13 mouse cellular contexts compared by ENCODE assay signal in the genomic region with DNA sequence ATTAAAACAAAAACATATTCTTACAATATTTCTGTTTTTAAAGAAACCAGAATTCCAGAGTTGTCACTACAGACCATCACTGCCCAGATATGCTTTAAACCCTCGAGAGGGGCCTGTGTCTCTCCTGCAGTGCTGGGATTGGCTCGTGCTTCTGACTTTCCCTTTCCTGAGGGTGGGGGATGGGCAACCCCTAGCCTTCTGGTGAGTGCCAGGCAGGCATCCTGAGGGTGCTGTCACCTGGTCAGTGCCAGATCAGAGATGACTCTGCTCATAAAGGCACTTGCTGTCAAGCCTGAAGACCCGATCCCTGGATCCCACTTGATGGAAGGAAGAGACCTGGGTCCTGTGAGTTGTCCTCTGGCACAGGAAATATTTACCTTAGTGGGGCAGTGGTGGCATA. TPM values are rescaled to one million over a fixed set of nuclear protein-coding genes. Genes with fewer than 3 reads are reported as not detected.
A peak's percentile ranks its signal among the peaks of the same experiment; 100 is the strongest.
DNase-seq lines count a peak whose midpoint lies in the region; ATAC-seq and TF ChIP-seq lines count a peak whose summit lies in the region.
"Had no signal": no experiment of that assay in that cellular context is flagged by ENCODE, and none has a peak within 500 bp of the region (broad histone marks: within the 10 kb centered on the region; RNA-seq: fewer than 3 reads in every experiment).

No protein-coding gene starts in this region.

- no peak for DNase-seq in heart, postnatal 14 days
- DNase-seq in left cerebral cortex, adult 2 months (ENCODE audit: extremely low spot score in 1 of 2, low spot score in 2 of 2) = no peak
- DNase-seq in left cerebral cortex, postnatal 36 days (ENCODE audit: low spot score in 2 of 2) = no peak
- DNase-seq in cerebellum, postnatal 14 days = peak; percentile 69 to 75
- no peak for DNase-seq in retina, postnatal 1 day
- no peak for DNase-seq in thymus, postnatal 0 days (ENCODE audit: low spot score)
- DNase-seq: liver; spleen, adult 18-20 months had no signal

- peaks cover 92% of the 10 kb centered on the region for H3K4me1 ChIP-seq in heart, embryonic 15.5 days (replicated peaks)
- H3K4me1 ChIP-seq in E14TG2a.4 (replicated peaks; ENCODE audit: low read depth, low read length) = peaks cover 98% of the 10 kb centered on the region

- H3K9ac ChIP-seq in heart, embryonic 15.5 days = no peak overlapping the region

- intact Hi-C loops in heart, postnatal 14 days (cut with DNase I) = no loop called here
- intact Hi-C loops in left cerebral cortex, adult 2 months (cut with DNase I) = no loop called here
- intact Hi-C loops in left cerebral cortex, postnatal 36 days (cut with DNase I) = no loop called here

- H3K4me2 ChIP-seq in heart, embryonic 15.5 days = no peak overlapping the region

- no peak for ATAC-seq in heart, embryonic 15.5 days (replicated peaks; ENCODE audit: insufficient number of reproducible peaks, insufficient read depth, low FRiP score, low read depth)
- ATAC-seq: CD4-positive, CD25-positive, alpha-beta regulatory T cell, adult 4 months; lung, postnatal 0 days had no signal

- H3K9me3 ChIP-seq in heart, embryonic 15.5 days (replicated peaks) = no peaks in the 10 kb centered on the region
- no peaks in the 10 kb centered on the region for H3K9me3 ChIP-seq in E14TG2a.4 (ENCODE audit: low read length)

- WGBS in heart, embryonic 15.5 days = 27% methylated on average over 3 of the region's 3 CpGs

- no peaks in the 10 kb centered on the region for H3K36me3 ChIP-seq in heart, embryonic 15.5 days
- peaks cover 37% of the 10 kb centered on the region for H3K36me3 ChIP-seq in E14TG2a.4 (ENCODE audit: insufficient read depth, low read length)

- H3K27ac ChIP-seq in heart, embryonic 15.5 days = peak overlapping the region; percentile 43; the same call in 1 of the 2 replicates
- peak overlapping the region; percentile 18; the same call in 1 of the 2 replicates for H3K27ac ChIP-seq in left cerebral cortex, adult 2 months
- H3K27ac ChIP-seq: stomach, postnatal 0 days had no signal

- H3K4me3 ChIP-seq in heart, embryonic 15.5 days = no peak overlapping the region
- H3K4me3 ChIP-seq in left cerebral cortex, adult 2 months = no peak overlapping the region
- H3K4me3 ChIP-seq in E14TG2a.4 (replicated peaks; ENCODE audit: low read length) = peak overlapping the region; percentile 72

- TF ChIP-seq CTCF in left cerebral cortex, adult 2 months (IDR thresholded peaks at IDR 0.05) = no peak
- no peak for TF ChIP-seq CTCF in E14TG2a.4 (conservative IDR thresholded peaks at IDR 0.05; ENCODE audit: low read length)

- no peaks in the 10 kb centered on the region for H3K27me3 ChIP-seq in heart, embryonic 15.5 days
- no peaks in the 10 kb centered on the region for H3K27me3 ChIP-seq in E14TG2a.4 (ENCODE audit: insufficient read depth, low read length)

RNA-seq across cellular contexts. Expression of gene Prrc2b, which starts 26.0 kb away (rescaled TPM):
- 21.0 and 34.8 TPM in 2 replicates for polyA plus RNA-seq in heart, embryonic 15.5 days (2015; fragmentation: Nextera tagmentation; extraction: Ambion mirVana)
- 100 to 1,000 TPM in 1 of 2 experiments, 10 to 100 TPM in 1; 92.9 to 101 TPM for total RNA-seq in heart, postnatal 14 days (2021)
- total RNA-seq in left cerebral cortex, adult 2 months (2021) = 100 to 1,000 TPM; 268 to 280 TPM
- total RNA-seq in left cerebral cortex, postnatal 36 days (2021) = 100 to 1,000 TPM; 257 to 259 TPM
- 22.5 and 33.6 TPM in 2 replicates for polyA plus RNA-seq in thymus, postnatal 0 days (2015; fragmentation: Nextera tagmentation; extraction: Ambion mirVana)

RNA-seq across cellular contexts. Expression of gene Pomt1, which starts 59.5 kb away (rescaled TPM):
- polyA plus RNA-seq in heart, embryonic 15.5 days (2015; fragmentation: Nextera tagmentation; extraction: Ambion mirVana) = 15.4 and 18.0 TPM in 2 replicates
- 10 to 100 TPM; 11.7 to 13.4 TPM for total RNA-seq in heart, postnatal 14 days (2021)
- 10 to 100 TPM; 23.7 to 25.3 TPM for total RNA-seq in left cerebral cortex, adult 2 months (2021)
- 10 to 100 TPM; 16.3 to 22.1 TPM for total RNA-seq in left cerebral cortex, postnatal 36 days (2021)
- polyA plus RNA-seq in thymus, postnatal 0 days (2015; fragmentation: Nextera tagmentation; extraction: Ambion mirVana) = 13.2 and 15.6 TPM in 2 replicates

Comparison
In these comparisons a context has a peak if more than half of its experiments do, and no peak if none do; other contexts are left out.
1. DNase-seq: peak in cerebellum, postnatal 14 days (2 of 2); none in heart, postnatal 14 days (0 of 2), left cerebral cortex, adult 2 months (0 of 2), left cerebral cortex, postnatal 36 days (0 of 2), retina, postnatal 1 day (single experiment) and thymus, postnatal 0 days (single experiment).